11 mouse cellular contexts compared by ENCODE assay signal in the genomic region with DNA sequence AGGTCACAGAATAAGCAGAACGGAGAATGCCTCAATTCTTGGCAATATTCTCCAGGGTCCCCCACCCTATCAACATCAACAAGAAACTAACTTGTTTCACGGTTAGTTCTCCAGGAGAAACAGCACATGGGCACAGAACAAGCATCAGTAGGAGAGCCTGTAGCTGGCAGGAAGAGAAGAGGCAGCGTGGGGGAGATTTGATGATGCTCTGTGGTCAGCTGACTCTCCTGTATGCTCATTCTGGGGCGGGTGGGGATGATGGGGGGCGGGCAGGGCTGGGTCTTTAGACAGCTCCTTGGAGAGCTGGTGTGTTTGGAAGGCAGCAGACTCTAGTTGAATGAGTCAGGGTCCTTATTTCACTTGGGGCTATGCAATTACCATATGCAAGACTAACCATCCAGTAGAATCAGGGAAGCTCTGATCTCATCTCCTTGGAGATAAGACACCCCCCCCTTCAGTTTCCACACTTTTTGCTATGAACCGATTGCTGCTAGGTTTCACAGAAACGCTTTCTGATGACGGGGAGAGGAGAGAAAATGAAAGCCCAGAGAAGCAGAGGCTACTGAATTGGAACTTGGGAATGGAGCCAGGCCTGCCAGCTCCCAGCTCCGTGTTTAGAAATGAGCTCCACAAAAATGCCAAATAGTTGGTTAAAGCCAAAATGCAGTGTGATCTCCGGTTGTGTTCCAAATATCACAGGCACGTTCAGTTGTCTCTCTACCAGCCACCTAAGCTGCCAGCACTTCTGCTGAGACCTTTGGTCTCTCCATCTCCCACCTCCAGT. TPM values are rescaled to one million over a fixed set of nuclear protein-coding genes. Genes with fewer than 3 reads are reported as not detected.
A peak's percentile ranks its signal among the peaks of the same experiment; 100 is the strongest.
DNase-seq lines count a peak whose midpoint lies in the region; ATAC-seq and TF ChIP-seq lines count a peak whose summit lies in the region.
"Had no signal": no experiment of that assay in that cellular context is flagged by ENCODE, and none has a peak within 500 bp of the region (broad histone marks: within the 10 kb centered on the region; RNA-seq: fewer than 3 reads in every experiment).

No protein-coding gene starts in this region.

- no peak for TF ChIP-seq CTCF in brain, embryonic 14.5 days (IDR thresholded peaks at IDR 0.05; ENCODE audit: borderline replicate concordance, extremely low read depth, insufficient read depth, insufficient read length)
- no peak for TF ChIP-seq CTCF in gastrocnemius, adult 2 months (IDR thresholded peaks at IDR 0.05)

- no peak overlapping the region for H3K9ac ChIP-seq in hindbrain, embryonic 15.5 days
- H3K9ac ChIP-seq in hindbrain, embryonic 12.5 days, result no peak overlapping the region
- H3K9ac ChIP-seq: liver, embryonic 12.5 days had no signal

- H3K27me3 ChIP-seq in hindbrain, embryonic 15.5 days, result no peaks in the 10 kb centered on the region
- no peaks in the 10 kb centered on the region for H3K27me3 ChIP-seq in hindbrain, embryonic 12.5 days
- H3K27me3 ChIP-seq: liver, embryonic 12.5 days had no signal

- 0 out of 2 replicates have a peak, but pooled peaks cover 2% of the 10 kb centered on the region for H3K4me1 ChIP-seq in hindbrain, embryonic 15.5 days (replicated peaks)
- H3K4me1 ChIP-seq in hindbrain, embryonic 12.5 days, result no peaks in the 10 kb centered on the region
- H3K4me1 ChIP-seq: liver, embryonic 12.5 days had no signal

- H3K4me3 ChIP-seq in hindbrain, embryonic 15.5 days, result no peak overlapping the region
- no peak overlapping the region for H3K4me3 ChIP-seq in hindbrain, embryonic 12.5 days
- no peak overlapping the region for H3K4me3 ChIP-seq in gastrocnemius, adult 2 months
- H3K4me3 ChIP-seq: liver, embryonic 12.5 days had no signal

- 59% methylated on average over 11 of the region's 11 CpGs for WGBS in hindbrain, embryonic 15.5 days
- WGBS in hindbrain, embryonic 12.5 days, result 72% methylated on average over 11 of the region's 11 CpGs

- ATAC-seq in hindbrain, embryonic 15.5 days (ENCODE audit: low FRiP score, low read depth), result 0 out of 2 replicates have a peak, but pooled peaks have one; percentile 65
- ATAC-seq in hindbrain, embryonic 12.5 days (ENCODE audit: low FRiP score), result no peak
- ATAC-seq: liver, embryonic 12.5 days had no signal

- H3K4me2 ChIP-seq in hindbrain, embryonic 15.5 days, result no peak overlapping the region
- H3K4me2 ChIP-seq in hindbrain, embryonic 12.5 days (replicated peaks), result no peak overlapping the region
- H3K4me2 ChIP-seq: liver, embryonic 12.5 days had no signal

- H3K36me3 ChIP-seq in hindbrain, embryonic 15.5 days, result no peaks in the 10 kb centered on the region
- H3K36me3 ChIP-seq in hindbrain, embryonic 12.5 days, result no peaks in the 10 kb centered on the region
- H3K36me3 ChIP-seq: liver, embryonic 12.5 days had no signal

- intact Hi-C loops in left cerebral cortex, postnatal 36 days (cut with DNase I), result no loop called here
- intact Hi-C loops in gastrocnemius, adult 2 months (cut with DNase I), result no loop called here

- TF ChIP-seq POLR2A in brain, embryonic 14.5 days (IDR thresholded peaks at IDR 0.05; ENCODE audit: borderline replicate concordance, extremely low read depth, insufficient read depth, insufficient read length, poor library complexity, severe bottlenecking), result no peak

- H3K9me3 ChIP-seq in hindbrain, embryonic 15.5 days, result no peaks in the 10 kb centered on the region
- no peaks in the 10 kb centered on the region for H3K9me3 ChIP-seq in hindbrain, embryonic 12.5 days (replicated peaks)
- H3K9me3 ChIP-seq: liver, embryonic 12.5 days had no signal

- H3K27ac ChIP-seq in hindbrain, embryonic 15.5 days (replicated peaks), result peak overlapping the region; percentile 17; the same call in 1 of the 2 replicates
- H3K27ac ChIP-seq in hindbrain, embryonic 12.5 days, result no peak overlapping the region
- H3K27ac ChIP-seq in gastrocnemius, adult 2 months, result no peak overlapping the region
- H3K27ac ChIP-seq: liver, embryonic 12.5 days; macrophage had no signal

- peak; percentile 26 to 29 for DNase-seq in cerebellum, adult 18-20 months
- DNase-seq in cerebellum, postnatal 4 days (ENCODE audit: low spot score in 2 of 2), result no peak
- peak; percentile 58 for DNase-seq in brain, embryonic 14.5 days (ENCODE audit: low read depth)
- peak; percentile 63 to 72 for DNase-seq in left cerebral cortex, postnatal 36 days (ENCODE audit: low spot score in 2 of 2)
- no peak for DNase-seq in lung, adult 18-20 months
- no peak for DNase-seq in gastrocnemius, adult 2 months
- DNase-seq: kidney, adult 8-10 months had no signal

RNA-seq across cellular contexts. Expression of a gene that starts 34.9 kb away (rescaled TPM):
- polyA plus RNA-seq in hindbrain, embryonic 15.5 days (2015; fragmentation: Nextera tagmentation; extraction: Ambion mirVana), result 10.1 and 10.4 TPM in 2 replicates
- 0.71 and 0.73 TPM in 2 replicates for polyA plus RNA-seq in hindbrain, embryonic 12.5 days (2016; fragmentation: Nextera tagmentation; extraction: Ambion mirVana)
- 8.9 and 13.3 TPM in 2 replicates for polyA plus RNA-seq in brain, embryonic 14.5 days (2012; rRNA removed)
- 10 to 100 TPM; 65.5 to 73.0 TPM for total RNA-seq in left cerebral cortex, postnatal 36 days (2021)
- total RNA-seq in gastrocnemius, adult 2 months (2021), result 10 to 100 TPM; 51.9 to 72.3 TPM
- polyA plus RNA-seq: liver, embryonic 12.5 days; macrophage had no signal

Comparison
In these comparisons a context has a peak if more than half of its experiments do, and no peak if none do; other contexts are left out.
1. DNase-seq: peak in cerebellum, adult 18-20 months (2 of 2), brain, embryonic 14.5 days (single experiment) and left cerebral cortex, postnatal 36 days (2 of 2); none in cerebellum, postnatal 4 days (0 of 2), lung, adult 18-20 months (0 of 2) and gastrocnemius, adult 2 months (single experiment).